Mouse (Mus musculus): ENCODE data around the gene Map2k6.

DNA sequence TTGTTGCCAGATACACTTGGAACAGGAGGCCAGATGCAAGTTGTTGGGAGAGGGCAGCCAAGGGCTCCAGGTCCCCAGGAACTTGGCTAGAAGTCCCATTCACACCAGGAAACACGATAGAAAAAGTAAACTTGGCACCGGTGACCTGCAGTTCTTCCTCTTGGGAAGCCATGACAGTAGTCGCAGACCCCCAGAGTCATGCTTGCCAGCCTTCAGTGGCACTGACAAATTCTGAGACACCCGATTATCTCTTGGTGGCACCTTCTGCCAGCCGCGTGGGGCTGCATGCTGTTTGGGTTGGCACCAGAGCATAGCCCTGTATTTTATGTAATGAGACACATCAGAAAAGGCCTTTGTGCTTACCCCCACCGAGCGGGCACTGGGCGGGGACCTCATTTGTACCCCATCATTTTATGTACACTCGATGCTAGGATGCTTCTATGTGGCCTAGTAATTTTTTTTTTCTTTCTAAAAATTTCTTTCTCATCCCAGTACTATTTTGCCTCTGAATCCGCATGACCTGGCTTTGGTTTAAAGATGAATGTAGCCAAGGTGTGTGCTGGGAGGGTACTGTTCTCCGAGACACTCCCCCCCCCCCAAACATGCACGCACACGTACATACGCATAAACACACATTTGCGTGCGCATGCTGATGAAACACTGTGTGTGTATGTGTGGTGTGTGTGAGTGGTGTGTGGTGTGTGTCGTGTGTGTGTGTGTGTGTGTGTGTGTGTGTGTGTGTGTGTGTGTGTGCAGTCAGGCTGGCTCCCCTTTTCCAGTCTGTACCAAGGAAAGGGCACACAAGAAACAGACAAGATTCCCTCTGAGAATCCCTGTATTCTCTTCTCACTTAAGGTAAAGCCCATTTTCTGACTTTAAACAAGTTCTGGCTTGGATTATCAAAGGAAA, 79.3 kb downstream of the Map2k6 start:
- TF ChIP-seq CTCF (IDR thresholded peaks at IDR 0.05; ENCODE audit: borderline replicate concordance, insufficient read depth, low read depth, low read length) (no peak), POLR2A (IDR thresholded peaks at IDR 0.05; ENCODE audit: borderline replicate concordance, insufficient read depth, low read length) (no peak)

All from cerebellum, adult 2 months (tissue).